Mouse (Mus musculus): ENCODE measurements around the gene Slc27a2. TPM values are rescaled to one million over a fixed set of nuclear protein-coding genes. Genes with fewer than 3 reads are reported as not detected.
"Not testable (repeated sequence)": the region's sequence is repeated elsewhere in the genome, so short reads cannot be mapped to it uniquely, and the experiment has no call there.

Gene Slc27a2
- total RNA-seq, 2 experiments from 2014 or later, result not detected

- DNase-seq, result no peak
Observed at GRCm38 (mm10) chr2:126606061-126606687, 54.0 kb downstream of the Slc27a2 start.

DNA sequence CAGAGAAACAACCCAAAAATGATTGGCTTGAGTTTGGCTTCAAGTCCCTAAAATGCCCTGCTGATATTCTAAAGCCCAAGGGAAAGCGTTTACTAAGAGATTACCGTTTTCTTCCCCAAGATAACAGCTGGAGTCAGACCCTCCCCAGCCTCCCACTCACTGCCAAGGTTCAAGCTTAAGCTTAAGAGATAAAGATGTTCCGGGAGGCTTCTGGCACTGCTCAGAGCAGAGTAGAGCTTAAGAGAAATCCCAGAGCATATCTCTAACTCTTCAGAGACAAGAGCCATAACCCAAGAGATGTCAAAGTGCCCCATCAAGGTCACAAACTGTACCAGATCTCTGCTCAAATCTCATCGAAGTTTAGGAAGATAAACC is 54.5 kb downstream of the Slc27a2 start:
- no peak for DNase-seq

- no peak for DNase-seq
Observed at GRCm38 (mm10) chr2:126607553-126608203, 55.5 kb downstream of the Slc27a2 start.

GRCm38 (mm10) chr2:126609600-126609999 is 57.4 kb downstream of the Slc27a2 start:
- DNase-seq, result not testable (repeated sequence)

DNA sequence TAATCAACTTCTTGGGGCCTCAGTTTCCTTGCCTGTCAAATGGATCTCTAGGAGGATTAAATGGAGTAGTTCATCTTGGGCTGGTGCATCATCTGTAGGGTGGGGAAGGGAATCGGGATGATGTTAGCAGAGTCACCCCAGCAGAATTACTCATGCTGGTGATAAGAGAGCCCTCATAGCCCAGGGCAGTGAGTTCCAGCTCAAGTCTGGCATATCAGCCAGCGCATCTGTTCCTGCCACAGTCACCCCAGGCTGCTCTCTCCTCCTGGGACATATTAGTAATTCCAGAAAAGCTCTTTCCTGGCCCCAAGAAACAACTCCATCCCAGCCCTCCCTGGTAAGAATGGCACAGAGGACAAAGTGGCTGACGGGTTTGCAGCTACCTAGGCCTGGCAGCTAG is 63.1 kb downstream of the Slc27a2 start:
- no peak for DNase-seq

DNA sequence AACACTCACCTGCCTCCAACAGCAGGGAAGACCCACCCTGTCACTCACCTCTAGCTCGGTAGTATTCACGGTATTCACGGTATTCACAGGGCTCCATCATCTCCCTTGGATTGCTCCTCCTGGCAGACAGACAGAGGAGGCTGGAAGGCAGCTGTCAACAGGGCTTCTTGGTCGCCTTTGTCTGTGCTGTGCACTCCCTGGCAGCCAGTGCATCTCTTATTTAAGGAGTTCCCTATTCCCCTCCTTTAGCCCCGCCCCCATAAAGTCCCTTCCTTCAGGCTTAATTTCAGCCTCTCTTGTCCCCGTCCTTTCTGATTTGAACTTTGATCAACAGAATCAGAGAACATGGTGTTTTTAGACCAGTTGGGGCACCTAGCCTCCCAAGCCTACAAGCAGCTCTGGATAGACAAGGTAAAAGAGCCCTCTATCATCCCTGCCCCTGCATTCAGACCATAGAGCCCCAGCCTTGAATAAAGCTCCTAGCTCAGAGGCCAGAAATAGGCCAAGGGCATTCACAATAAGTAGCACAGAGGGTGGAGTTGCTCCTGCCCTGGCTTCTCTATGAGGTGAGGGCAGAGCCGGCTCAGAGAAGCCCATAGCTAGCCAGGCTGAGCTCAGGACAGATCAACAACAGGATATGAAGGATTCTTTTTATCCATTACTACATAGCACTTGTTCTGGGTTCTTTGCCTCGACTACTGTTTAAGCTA is 66.4 kb downstream of the Slc27a2 start:
- DNase-seq, result no peak

DNA sequence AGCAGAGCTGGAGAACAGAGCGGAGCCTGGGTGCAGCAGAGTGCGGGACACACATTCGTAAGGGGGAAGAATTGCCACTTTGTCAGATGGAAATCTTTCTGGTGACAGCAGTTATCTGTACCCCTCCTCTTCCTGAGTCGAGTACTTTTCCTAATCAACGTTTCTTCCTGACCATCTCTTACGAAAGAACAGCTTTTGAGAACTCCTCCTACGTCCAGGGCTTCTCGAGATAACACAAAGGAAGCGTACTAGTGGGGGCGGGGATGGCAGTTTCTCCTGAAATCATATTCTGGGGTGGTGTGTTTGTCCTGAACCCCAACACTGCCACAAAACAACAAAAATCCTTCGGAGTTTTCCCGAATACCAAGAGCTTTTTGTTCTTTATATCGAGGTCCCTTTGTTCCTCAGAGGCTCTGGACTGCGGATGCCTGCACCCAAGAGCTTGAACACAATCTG is 67.1 kb downstream of the Slc27a2 start, which contains the start of gene Hdc:
Hdc (minus strand) TSS at position 51 of the 456 bp plus-strand sequence.
- DNase-seq, result no peak

- no peak for DNase-seq
Observed at GRCm38 (mm10) chr2:126622455-126622854, 70.2 kb downstream of the Slc27a2 start.

- DNase-seq, result no peak
Observed at GRCm38 (mm10) chr2:126623138-126623537, 70.9 kb downstream of the Slc27a2 start.

- no peak for DNase-seq
Observed at GRCm38 (mm10) chr2:126628455-126628995, 76.3 kb downstream of the Slc27a2 start.

GRCm38 (mm10) chr2:126633165-126633564 is 81.0 kb downstream of the Slc27a2 start:
- DNase-seq, result no peak

- no peak for DNase-seq
Observed at GRCm38 (mm10) chr2:126635939-126636823, 84.0 kb downstream of the Slc27a2 start.

Other genes starting within 250 kb of the Slc27a2 start
- under 1 TPM; 0.13 to 0.46 TPM for gene Atp8b4, start 51.7 kb upstream of the Slc27a2 start, total RNA-seq (2021)
- 1 to 10 TPM in 1 of 2 experiments, under 1 TPM in 1; 0.13 to 1.3 TPM for gene Hdc, start 66.9 kb downstream of the Slc27a2 start, total RNA-seq (2021)
- gene Gabpb1, start 123.9 kb downstream of the Slc27a2 start, total RNA-seq (2021), result 1 to 10 TPM; 6.2 to 6.3 TPM
- 10 to 100 TPM; 14.9 to 16.2 TPM for gene Usp8, start 154.9 kb downstream of the Slc27a2 start, total RNA-seq (2021)
- gene Usp50, start 231.1 kb downstream of the Slc27a2 start, total RNA-seq (2021), result not detected